Mouse (Mus musculus): Measurements from ENCODE around the gene Wdr17.

GRCm38 (mm10) chr8:54596940-54597339 is 290.0 kb downstream of the Wdr17 start:
- TF ChIP-seq POLR2A (IDR thresholded peaks at IDR 0.05; ENCODE audit: low read depth, low read length) (no peak), USF1 (IDR thresholded peaks at IDR 0.05; ENCODE audit: low read depth, low read length) (no peak), SMC3 (IDR thresholded peaks at IDR 0.05; ENCODE audit: low read depth, low read length) (no peak), ZKSCAN1 (IDR thresholded peaks at IDR 0.05; ENCODE audit: borderline replicate concordance, low read depth, low read length) (no peak), CTCF (conservative IDR thresholded peaks at IDR 0.05 in 1 of 2, IDR thresholded peaks at IDR 0.05 in 1 of 2; ENCODE audit: low read depth in 2 of 2, low read length in 2 of 2) (no peak), TCF12 (IDR thresholded peaks at IDR 0.05; ENCODE audit: low read depth, low read length) (no peak), MYC (IDR thresholded peaks at IDR 0.05; ENCODE audit: low read depth, low read length) (no peak), KAT2A (IDR thresholded peaks at IDR 0.05; ENCODE audit: insufficient replicate concordance, low read length) (no peak), RAD21 (IDR thresholded peaks at IDR 0.05; ENCODE audit: low read depth, low read length) (no peak), GABPA (IDR thresholded peaks at IDR 0.05; ENCODE audit: insufficient replicate concordance, low read depth, low read length) (no peak), ZC3H11A (IDR thresholded peaks at IDR 0.05; ENCODE audit: low read depth, low read length) (no peak), HCFC1 (IDR thresholded peaks at IDR 0.05; ENCODE audit: low read depth, low read length) (no peak), MAX (IDR thresholded peaks at IDR 0.05; ENCODE audit: low read length) (no peak), ETS1 (conservative IDR thresholded peaks at IDR 0.05; ENCODE audit: low read depth, low read length) (no peak)

Data from CH12.LX (cell line).